Mouse (Mus musculus) olfactory bulb, adult 2 months (tissue): ENCODE results near the gene Bach2.

Experiments
- CTCF ChIP-seq: fragments of 200-500 bp; IDR thresholded peaks from 2 replicates; pipeline ENCODE4 v1.5.1; 2012; ENCODE audit warnings: low read depth, mild to moderate bottlenecking, low read length, moderate library complexity; ENCODE audit not compliant: insufficient read depth
- POLR2A ChIP-seq: fragments of 200-500 bp; IDR thresholded peaks from 2 replicates; pipeline ENCODE4 v1.6.1; 2012; ENCODE audit warnings: mild to moderate bottlenecking, low read depth, low read length, moderate library complexity; ENCODE audit not compliant: insufficient read depth

GRCm38 (mm10) chr4:32342269-32342668 is 103.7 kb downstream of the Bach2 start:
- no peak for TF ChIP-seq CTCF
- TF ChIP-seq POLR2A = no peak
